12 mouse cellular contexts compared by ENCODE assay signal in genomic region chr7:75290554-75290953, GRCm38 (mm10). TPM values are rescaled to one million over a fixed set of nuclear protein-coding genes. Genes with fewer than 3 reads are reported as not detected.
"Had no signal": no experiment of that assay in that cellular context is flagged by ENCODE, and none has a peak within 500 bp of the region (broad histone marks: within the 10 kb centered on the region; RNA-seq: fewer than 3 reads in every experiment).

No protein-coding gene starts in this region.

- DNase-seq: kidney, postnatal 14 days; lung, adult 2 months; lung, postnatal 36 days; right cerebral cortex, adult 18-20 months; right cerebral cortex, postnatal 25 days had no signal

- H3K27ac ChIP-seq: kidney, embryonic 15.5 days; liver, embryonic 15.5 days; midbrain, embryonic 13.5 days; neural tube, embryonic 15.5 days; stomach, postnatal 0 days had no signal

- H3K9me3 ChIP-seq: kidney, embryonic 15.5 days; liver, embryonic 15.5 days; midbrain, embryonic 13.5 days; neural tube, embryonic 15.5 days had no signal

- H3K27me3 ChIP-seq: kidney, embryonic 15.5 days; liver, embryonic 15.5 days; neural tube, embryonic 15.5 days had no signal

- H3K36me3 ChIP-seq: kidney, embryonic 15.5 days; liver, embryonic 15.5 days; midbrain, embryonic 13.5 days; neural tube, embryonic 15.5 days had no signal

- H3K4me1 ChIP-seq: liver, embryonic 15.5 days had no signal

- H3K4me3 ChIP-seq: kidney, embryonic 15.5 days; liver, embryonic 15.5 days; midbrain, embryonic 13.5 days; myocyte; neural tube, embryonic 15.5 days had no signal

RNA-seq across cellular contexts. Expression of gene Sv2b, which starts 18.5 kb away (rescaled TPM):
- total RNA-seq: megakaryocyte progenitor cell, adult 5-6 weeks had no signal
